Comparison of ENCODE assay signal across 17 mouse cellular contexts in genomic region chr13:43284711-43285151, GRCm38 (mm10). TPM values are rescaled to one million over a fixed set of nuclear protein-coding genes. Genes with fewer than 3 reads are reported as not detected.
DNase-seq lines count a peak whose midpoint lies in the region; TF ChIP-seq lines count a peak whose summit lies in the region.
"Had no signal": no experiment of that assay in that cellular context is flagged by ENCODE, and none has a peak within 500 bp of the region (broad histone marks: within the 10 kb centered on the region; RNA-seq: fewer than 3 reads in every experiment).

No protein-coding gene starts in this region.

- no peak for TF ChIP-seq CTCF in layer of hippocampus, adult 2 months (conservative IDR thresholded peaks at IDR 0.05)
- TF ChIP-seq CTCF in kidney, adult 2 months (conservative IDR thresholded peaks at IDR 0.05; ENCODE audit: insufficient read depth, insufficient read length, low read depth, low read length) = no peak

- no peaks in the 10 kb centered on the region for H3K36me3 ChIP-seq in kidney, adult 2 months (ENCODE audit: control insufficient read depth, insufficient read depth, low read length)
- H3K36me3 ChIP-seq: embryonic facial prominence, embryonic 12.5 days; heart, embryonic 15.5 days; hindbrain, embryonic 12.5 days; kidney, embryonic 15.5 days; neural tube, embryonic 15.5 days had no signal

- 89% methylated on average over 4 of the region's 4 CpGs for WGBS in kidney, adult 2 months

- peak overlapping the region; percentile 90 for H3K27ac ChIP-seq in layer of hippocampus, adult 2 months
- H3K27ac ChIP-seq in kidney, adult 2 months (ENCODE audit: insufficient read depth, low read depth, low read length) = no peak overlapping the region
- H3K27ac ChIP-seq: embryonic facial prominence, embryonic 12.5 days; heart, embryonic 15.5 days; hindbrain, embryonic 12.5 days; kidney, embryonic 15.5 days; neural tube, embryonic 15.5 days had no signal

- no peak for TF ChIP-seq POLR2A in kidney, adult 2 months (IDR thresholded peaks at IDR 0.05; ENCODE audit: low read depth, low read length)

- no peaks in the 10 kb centered on the region for H3K27me3 ChIP-seq in kidney, adult 2 months (replicated peaks; ENCODE audit: control insufficient read depth, insufficient read depth, low read length)
- H3K27me3 ChIP-seq: embryonic facial prominence, embryonic 12.5 days; heart, embryonic 15.5 days; hindbrain, embryonic 12.5 days; kidney, embryonic 15.5 days; neural tube, embryonic 15.5 days had no signal

- no peak overlapping the region for H3K4me3 ChIP-seq in layer of hippocampus, adult 2 months
- H3K4me3 ChIP-seq in kidney, adult 2 months (ENCODE audit: insufficient read depth, low read depth, low read length) = no peak overlapping the region
- H3K4me3 ChIP-seq: embryonic facial prominence, embryonic 12.5 days; heart, embryonic 15.5 days; hindbrain, embryonic 12.5 days; kidney, embryonic 15.5 days; neural tube, embryonic 15.5 days had no signal

- H3K4me1 ChIP-seq in kidney, adult 2 months (ENCODE audit: control insufficient read depth, insufficient read depth, low read length) = no peaks in the 10 kb centered on the region
- H3K4me1 ChIP-seq: kidney, embryonic 15.5 days had no signal

- DNase-seq in layer of hippocampus, adult 2 months (ENCODE audit: low spot score in 2 of 2) = peak; percentile 58 to 73
- no peak for DNase-seq in layer of hippocampus, postnatal 25 days (ENCODE audit: extremely low spot score in 1 of 2, low spot score in 1 of 2)
- DNase-seq in 3T3-L1 (ENCODE audit: low read depth, low spot score) = peak; percentile 80
- peak; percentile 94 for DNase-seq in cerebellum, adult 11-12 months
- DNase-seq in cerebellum, postnatal 36 days = peak; percentile 80 to 83
- DNase-seq in urinary bladder, postnatal 36 days (ENCODE audit: low spot score in 2 of 2) = no peak
- DNase-seq in kidney, adult 2 months = no peak
- no peak for DNase-seq in spleen, adult 12 weeks (ENCODE audit: low spot score)
- DNase-seq: adrenal gland, postnatal 10 days; left cerebral cortex, postnatal 4 days; lung, embryonic 14.5 days; right cerebral cortex, postnatal 14 days had no signal

RNA-seq across cellular contexts. Expression of gene Gfod1, which starts 19.2 kb away (rescaled TPM):
- total RNA-seq in layer of hippocampus, adult 2 months (2021) = 10 to 100 TPM; 94.6 to 99.3 TPM
- 10 to 100 TPM; 86.7 to 93.1 TPM for total RNA-seq in layer of hippocampus, postnatal 25 days (2021)
- polyA plus RNA-seq in kidney, adult 2 months (2012; rRNA removed) = 1.6 and 2.0 TPM in 2 replicates

Comparison
In these comparisons a context has a peak if more than half of its experiments do, and no peak if none do; other contexts are left out.
1. DNase-seq: peak in layer of hippocampus, adult 2 months (2 of 2), 3T3-L1 (single experiment), cerebellum, adult 11-12 months (single experiment) and cerebellum, postnatal 36 days (2 of 2); none in layer of hippocampus, postnatal 25 days (0 of 2), urinary bladder, postnatal 36 days (0 of 2), kidney, adult 2 months (single experiment) and spleen, adult 12 weeks (single experiment).